Mouse (Mus musculus): ENCODE results near the gene Sult2b1. TPM values are rescaled to one million over a fixed set of nuclear protein-coding genes. Genes with fewer than 3 reads are reported as not detected.

The Sult2b1 gene
- polyA plus RNA-seq, 1 experiment, result 8.8 TPM

DNA sequence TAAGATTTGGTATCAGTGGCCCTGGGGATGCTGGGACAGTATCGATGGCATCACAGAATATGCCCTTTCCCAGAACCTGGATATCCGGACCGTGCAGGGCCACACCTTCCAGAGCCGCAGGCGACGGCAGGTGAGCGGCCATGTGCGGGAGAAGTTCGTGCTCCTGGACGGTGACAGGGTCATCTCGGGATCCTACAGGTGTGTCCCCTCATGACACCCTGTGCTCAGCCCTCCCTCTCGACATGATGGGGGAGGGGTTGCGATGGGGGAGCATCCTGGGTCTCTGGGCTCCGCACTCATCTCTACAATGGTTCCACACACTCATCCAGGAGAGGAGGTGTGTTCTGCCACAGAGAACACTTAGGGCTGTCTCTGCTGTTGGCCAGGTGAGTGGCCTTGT is 60.7 kb downstream of the Sult2b1 start:
- no peaks in the 10 kb centered on the region for H3K36me3 ChIP-seq (ENCODE audit: control insufficient read depth, insufficient read depth, low read length)
- no peak for TF ChIP-seq POLR2A (IDR thresholded peaks at IDR 0.05; ENCODE audit: control insufficient read depth, low read depth, low read length)
- TF ChIP-seq CTCF (IDR thresholded peaks at IDR 0.05; ENCODE audit: control insufficient read depth, insufficient read depth, insufficient replicate concordance, low read depth, low read length), result no peak

DNA sequence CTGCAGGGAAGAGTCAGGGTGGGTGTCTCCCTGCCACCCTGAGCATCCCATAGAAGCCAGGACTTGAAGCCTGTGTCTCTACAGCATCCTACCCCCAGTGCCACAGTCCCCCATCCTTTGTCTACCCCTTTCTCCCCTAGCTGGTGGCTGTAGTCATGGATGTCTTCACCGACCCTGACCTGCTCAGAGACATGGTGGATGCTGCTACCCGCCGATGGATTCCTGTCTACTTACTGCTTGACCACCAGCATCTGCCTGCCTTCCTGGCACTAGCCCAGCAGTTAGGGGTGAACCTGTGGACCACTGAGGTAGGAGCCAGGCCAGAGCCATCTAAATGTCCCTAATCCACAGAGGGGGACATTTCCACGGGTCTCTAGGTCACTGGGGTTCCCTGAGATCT is 61.2 kb downstream of the Sult2b1 start:
- H3K36me3 ChIP-seq (ENCODE audit: control insufficient read depth, insufficient read depth, low read length), result no peaks in the 10 kb centered on the region
- no peak overlapping the region for H3K27ac ChIP-seq (ENCODE audit: control insufficient read depth, insufficient read depth, low read depth, low read length)
- TF ChIP-seq CTCF (IDR thresholded peaks at IDR 0.05; ENCODE audit: control insufficient read depth, insufficient read depth, insufficient replicate concordance, low read depth, low read length) (no peak), POLR2A (IDR thresholded peaks at IDR 0.05; ENCODE audit: control insufficient read depth, low read depth, low read length) (no peak)
- peak overlapping the region; percentile 80 for H3K4me3 ChIP-seq (ENCODE audit: control insufficient read depth, low read depth, low read length)
- no peaks in the 10 kb centered on the region for H3K27me3 ChIP-seq (ENCODE audit: control insufficient read depth, insufficient read depth, low read length)
- H3K4me1 ChIP-seq (ENCODE audit: control insufficient read depth, insufficient read depth, low read length), result peaks cover 6% of the 10 kb centered on the region

More for the DNA sequence above, 60.7 kb downstream of the Sult2b1 start:
- Histone ChIP-seq H3K4me3 (ENCODE audit: control insufficient read depth, low read depth, low read length) (peak overlapping the region; percentile 80), H3K4me1 (ENCODE audit: control insufficient read depth, insufficient read depth, low read length) (peaks cover 6% of the 10 kb centered on the region), H3K27me3 (ENCODE audit: control insufficient read depth, insufficient read depth, low read length) (no peaks in the 10 kb centered on the region), H3K27ac (ENCODE audit: control insufficient read depth, insufficient read depth, low read depth, low read length) (no peak overlapping the region)

DNA sequence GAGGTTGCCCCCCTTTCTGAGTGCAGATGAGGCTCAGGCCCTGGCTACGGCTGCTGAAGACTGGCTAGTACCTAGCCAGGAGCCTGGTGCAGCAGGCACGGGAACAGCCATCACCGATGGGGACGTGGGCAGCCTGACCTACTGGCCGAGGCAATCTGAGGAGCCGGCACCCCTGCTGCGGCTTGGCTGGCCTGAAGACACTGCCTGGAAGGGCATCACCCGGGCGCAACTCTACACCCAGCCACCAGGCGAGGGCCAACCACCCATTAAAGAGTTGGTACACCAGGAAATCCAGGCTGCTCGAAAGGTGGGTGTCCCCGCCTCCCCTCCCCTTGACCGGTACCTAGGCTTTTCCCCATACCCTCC is 62.1 kb downstream of the Sult2b1 start:
- H3K27me3 ChIP-seq (ENCODE audit: control insufficient read depth, insufficient read depth, low read length), result no peaks in the 10 kb centered on the region
- TF ChIP-seq CTCF (IDR thresholded peaks at IDR 0.05; ENCODE audit: control insufficient read depth, insufficient read depth, insufficient replicate concordance, low read depth, low read length) (no peak), POLR2A (IDR thresholded peaks at IDR 0.05; ENCODE audit: control insufficient read depth, low read depth, low read length) (no peak; the same call in 1 of the 2 replicates)
- H3K27ac ChIP-seq (ENCODE audit: control insufficient read depth, insufficient read depth, low read depth, low read length), result no peak overlapping the region
- no peaks in the 10 kb centered on the region for H3K36me3 ChIP-seq (ENCODE audit: control insufficient read depth, insufficient read depth, low read length)
- H3K4me1 ChIP-seq (ENCODE audit: control insufficient read depth, insufficient read depth, low read length), result peaks cover 6% of the 10 kb centered on the region
- H3K4me3 ChIP-seq (ENCODE audit: control insufficient read depth, low read depth, low read length), result peak overlapping the region; percentile 80

DNA sequence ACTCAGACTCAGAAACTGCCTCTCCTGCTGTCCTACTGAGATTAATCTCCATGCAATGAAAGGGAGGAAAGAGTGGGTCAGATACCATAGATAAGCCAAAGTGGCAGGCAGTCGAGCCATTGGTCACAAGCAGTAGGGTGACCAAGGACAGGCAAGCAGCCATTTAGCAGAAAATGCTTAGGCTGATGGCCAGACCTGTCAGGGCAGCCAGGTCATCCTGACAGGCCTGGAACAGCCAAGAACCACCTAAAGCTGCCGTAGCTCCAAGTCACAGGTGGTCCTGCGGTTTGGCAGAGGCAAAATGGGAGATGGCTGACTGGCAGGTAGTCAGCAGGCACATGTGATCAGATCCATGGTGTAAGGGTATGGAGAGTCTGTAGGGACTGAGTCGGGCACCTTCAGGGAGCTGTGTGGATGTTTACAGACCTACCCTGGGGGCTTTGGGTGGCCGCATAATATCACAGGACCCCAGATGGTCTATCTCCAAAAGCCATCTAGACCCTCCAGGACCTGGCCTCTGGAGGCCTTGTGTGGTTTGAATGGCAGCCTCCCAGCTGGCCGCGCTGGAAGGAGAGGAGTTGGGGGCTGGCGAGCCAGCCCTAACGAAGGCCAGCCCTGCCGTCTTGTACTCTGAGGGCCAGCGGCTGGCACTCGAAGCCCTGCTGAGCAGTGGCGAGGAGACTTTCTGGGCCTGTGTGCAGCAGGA is 62.7 kb downstream of the Sult2b1 start:
- Histone ChIP-seq H3K27me3 (ENCODE audit: control insufficient read depth, insufficient read depth, low read length) (no peaks in the 10 kb centered on the region), H3K4me1 (ENCODE audit: control insufficient read depth, insufficient read depth, low read length) (peaks cover 8% of the 10 kb centered on the region), H3K36me3 (ENCODE audit: control insufficient read depth, insufficient read depth, low read length) (no peaks in the 10 kb centered on the region), H3K4me3 (ENCODE audit: control insufficient read depth, low read depth, low read length) (peak overlapping the region; percentile 80), H3K27ac (ENCODE audit: control insufficient read depth, insufficient read depth, low read depth, low read length) (no peak overlapping the region)
- TF ChIP-seq POLR2A (IDR thresholded peaks at IDR 0.05; ENCODE audit: control insufficient read depth, low read depth, low read length), result no peak

GRCm38 (mm10) chr7:45721234-45721571 is 63.3 kb downstream of the Sult2b1 start:
- Histone ChIP-seq H3K4me1 (ENCODE audit: control insufficient read depth, insufficient read depth, low read length) (peaks cover 8% of the 10 kb centered on the region), H3K4me3 (ENCODE audit: control insufficient read depth, low read depth, low read length) (no peak overlapping the region), H3K27ac (ENCODE audit: control insufficient read depth, insufficient read depth, low read depth, low read length) (no peak overlapping the region), H3K27me3 (ENCODE audit: control insufficient read depth, insufficient read depth, low read length) (no peaks in the 10 kb centered on the region), H3K36me3 (ENCODE audit: control insufficient read depth, insufficient read depth, low read length) (no peaks in the 10 kb centered on the region)
- TF ChIP-seq CTCF (IDR thresholded peaks at IDR 0.05; ENCODE audit: control insufficient read depth, insufficient read depth, insufficient replicate concordance, low read depth, low read length), result no peak
- TF ChIP-seq POLR2A (IDR thresholded peaks at IDR 0.05; ENCODE audit: control insufficient read depth, low read depth, low read length), result no peak

- Histone ChIP-seq H3K27ac (ENCODE audit: control insufficient read depth, insufficient read depth, low read depth, low read length) (no peak within 1 kb of the TSS), H3K4me1 (ENCODE audit: control insufficient read depth, insufficient read depth, low read length) (peaks cover 7% of the 10 kb centered on the region), H3K36me3 (ENCODE audit: control insufficient read depth, insufficient read depth, low read length) (no peaks in the 10 kb centered on the region), H3K27me3 (ENCODE audit: control insufficient read depth, insufficient read depth, low read length) (no peaks in the 10 kb centered on the region), H3K4me3 (ENCODE audit: control insufficient read depth, low read depth, low read length) (peak within 1 kb of the TSS; percentile 29; the same call in 1 of the 2 replicates)
- TF ChIP-seq CTCF (IDR thresholded peaks at IDR 0.05; ENCODE audit: control insufficient read depth, insufficient read depth, insufficient replicate concordance, low read depth, low read length), result no peak
- TF ChIP-seq POLR2A (IDR thresholded peaks at IDR 0.05; ENCODE audit: control insufficient read depth, low read depth, low read length), result no peak
These were observed 63.8 kb downstream of the Sult2b1 start, which contains the start of gene Fam83e for GRCm38 (mm10) chr7:45720413-45721233. TSS of gene Fam83e (plus strand) at chr7:45721212.

DNA sequence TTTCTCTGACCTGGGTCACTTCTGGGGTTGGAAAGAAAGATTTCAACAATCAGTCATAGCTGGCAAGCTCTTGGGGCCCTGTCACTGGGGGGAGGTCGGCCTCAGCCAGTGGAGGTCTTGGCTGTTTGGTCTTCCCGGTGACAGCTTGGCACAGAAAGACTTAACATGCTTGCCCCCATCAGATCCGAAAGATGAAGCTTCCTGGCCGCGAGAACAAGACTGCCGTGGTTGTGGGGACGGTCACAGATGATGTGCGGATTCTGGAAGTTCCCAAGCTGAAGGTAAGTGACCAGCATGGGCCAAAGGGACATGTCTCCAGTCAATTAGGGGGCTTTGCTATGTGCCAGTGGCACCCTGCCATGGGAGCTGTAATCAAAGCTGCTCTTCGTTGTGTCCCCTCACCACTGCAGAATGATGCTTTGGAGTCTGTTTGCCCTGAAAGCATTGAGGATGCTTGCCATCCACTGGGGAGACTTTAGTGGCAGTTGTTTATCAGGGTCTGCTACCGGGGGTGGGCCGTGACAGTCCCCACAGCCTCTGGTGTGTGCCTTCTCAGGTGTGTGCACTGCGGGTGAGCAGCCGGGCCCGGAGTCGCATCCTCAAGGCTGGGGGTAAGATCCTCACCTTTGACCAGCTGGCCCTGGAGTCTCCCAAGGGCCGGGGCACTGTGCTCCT is 64.6 kb downstream of the Sult2b1 start:
- H3K27me3 ChIP-seq (ENCODE audit: control insufficient read depth, insufficient read depth, low read length), result no peaks in the 10 kb centered on the region
- no peak overlapping the region for H3K4me3 ChIP-seq (ENCODE audit: control insufficient read depth, low read depth, low read length)
- H3K4me1 ChIP-seq (ENCODE audit: control insufficient read depth, insufficient read depth, low read length), result peaks cover 9% of the 10 kb centered on the region
- H3K36me3 ChIP-seq (ENCODE audit: control insufficient read depth, insufficient read depth, low read length), result no peaks in the 10 kb centered on the region
- TF ChIP-seq CTCF (IDR thresholded peaks at IDR 0.05; ENCODE audit: control insufficient read depth, insufficient read depth, insufficient replicate concordance, low read depth, low read length) (no peak), POLR2A (IDR thresholded peaks at IDR 0.05; ENCODE audit: control insufficient read depth, low read depth, low read length) (no peak)
- H3K27ac ChIP-seq (ENCODE audit: control insufficient read depth, insufficient read depth, low read depth, low read length), result no peak overlapping the region
